Mouse (Mus musculus): ENCODE data around the gene Mapk9.

Gene Mapk9

DNA sequence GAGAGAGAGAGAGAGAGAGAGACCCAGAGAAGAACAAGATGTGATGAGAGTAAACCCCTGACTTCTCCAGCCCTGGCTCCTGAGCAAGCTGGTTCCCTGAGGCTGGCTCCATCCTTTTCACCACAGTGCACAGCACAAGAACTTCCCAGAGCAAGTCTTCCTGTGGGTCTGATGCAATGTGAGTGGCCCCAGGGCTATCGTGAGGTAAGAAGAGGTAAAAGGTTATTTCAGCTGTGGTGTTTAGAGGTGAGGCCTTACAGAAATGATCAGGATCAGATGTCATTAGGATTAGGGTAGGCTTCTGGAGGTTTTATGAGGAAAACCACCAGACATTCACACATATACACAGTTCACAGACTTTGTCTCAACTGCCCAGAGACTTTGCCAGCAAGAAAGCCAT lies 4.7 kb upstream of the Mapk9 start:
- no peak for DNase-seq

DNA sequence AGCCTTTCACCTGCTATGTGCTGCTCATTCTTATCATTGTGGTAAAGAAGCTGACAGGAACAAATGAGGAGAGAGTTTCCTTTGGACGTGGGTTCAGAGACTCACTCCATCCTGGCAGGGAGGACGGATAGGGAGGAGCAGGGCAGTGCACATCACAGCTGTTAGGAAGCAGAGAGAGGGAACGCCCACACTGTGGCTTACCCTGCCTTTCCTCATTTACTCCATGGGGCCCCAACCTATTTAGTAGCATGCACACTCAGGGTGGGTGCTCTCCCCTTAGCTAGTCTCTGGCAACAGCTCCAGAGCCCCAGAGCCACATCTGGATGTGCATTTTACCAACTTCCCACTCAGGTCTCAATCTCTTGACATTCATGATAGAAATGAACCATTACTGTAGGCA lies 3.8 kb upstream of the Mapk9 start:
- DNase-seq = no peak

DNA sequence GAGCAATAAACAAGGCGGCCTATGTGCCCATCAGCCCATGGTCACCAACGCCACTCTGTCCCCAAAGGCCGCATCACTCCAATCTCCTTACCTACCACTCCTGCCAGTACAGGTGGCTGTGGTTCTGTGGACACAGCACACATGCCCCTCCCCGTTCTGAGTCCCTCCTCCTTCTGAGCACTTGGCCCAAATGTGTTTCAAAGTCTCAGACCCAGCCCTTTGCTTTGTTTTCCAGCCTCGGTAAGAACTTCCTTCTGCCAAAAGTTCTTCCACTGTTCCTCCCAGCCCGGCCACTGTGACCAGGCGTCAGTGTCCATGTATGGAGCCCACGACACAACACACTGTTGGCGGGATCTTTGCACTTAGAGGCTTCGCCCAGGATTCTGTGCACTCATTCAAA lies 2.2 kb upstream of the Mapk9 start:
- no peak for DNase-seq

DNA sequence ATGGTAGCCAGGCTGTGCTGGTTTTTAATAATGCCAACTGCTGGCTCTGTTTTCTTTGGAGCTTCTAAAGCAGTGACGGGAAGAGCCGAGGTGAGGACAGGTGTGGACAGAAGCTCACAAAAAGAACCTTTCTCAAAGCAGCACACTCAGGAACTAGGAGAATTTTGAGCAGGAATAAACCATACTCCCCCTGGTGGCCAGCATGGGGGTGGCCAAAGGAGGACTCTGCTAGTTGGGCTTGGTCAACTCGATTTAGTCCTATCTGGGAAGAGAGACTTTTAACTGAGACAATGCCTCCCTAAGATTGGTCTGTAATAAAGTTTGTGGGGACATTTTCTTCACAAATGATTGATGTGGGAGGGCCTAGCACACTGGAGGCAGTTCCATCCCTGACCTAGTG lies 1.6 kb upstream of the Mapk9 start:
- peak; percentile 74 to 75 for DNase-seq

DNA sequence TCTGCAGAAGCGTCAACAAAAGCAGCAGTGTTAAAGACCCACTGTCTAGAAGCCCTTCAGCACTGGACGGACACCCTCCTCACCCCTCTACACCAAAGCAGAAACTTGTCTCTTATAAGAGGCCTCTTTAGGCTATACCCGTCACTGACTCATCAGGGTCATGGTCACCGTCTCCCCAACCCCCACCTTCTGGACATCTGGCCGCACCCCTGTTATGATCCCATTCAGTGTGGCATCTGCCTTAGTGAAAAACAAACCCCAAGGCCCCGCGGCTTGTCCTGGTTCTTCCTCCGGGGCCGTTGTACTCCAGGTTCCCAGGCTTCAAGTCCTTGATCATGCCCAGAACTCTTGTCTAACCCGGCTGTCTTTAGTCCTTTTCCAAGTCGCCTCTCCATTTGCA lies 593 bp upstream of the Mapk9 start:
- DNase-seq = no peak

DNA sequence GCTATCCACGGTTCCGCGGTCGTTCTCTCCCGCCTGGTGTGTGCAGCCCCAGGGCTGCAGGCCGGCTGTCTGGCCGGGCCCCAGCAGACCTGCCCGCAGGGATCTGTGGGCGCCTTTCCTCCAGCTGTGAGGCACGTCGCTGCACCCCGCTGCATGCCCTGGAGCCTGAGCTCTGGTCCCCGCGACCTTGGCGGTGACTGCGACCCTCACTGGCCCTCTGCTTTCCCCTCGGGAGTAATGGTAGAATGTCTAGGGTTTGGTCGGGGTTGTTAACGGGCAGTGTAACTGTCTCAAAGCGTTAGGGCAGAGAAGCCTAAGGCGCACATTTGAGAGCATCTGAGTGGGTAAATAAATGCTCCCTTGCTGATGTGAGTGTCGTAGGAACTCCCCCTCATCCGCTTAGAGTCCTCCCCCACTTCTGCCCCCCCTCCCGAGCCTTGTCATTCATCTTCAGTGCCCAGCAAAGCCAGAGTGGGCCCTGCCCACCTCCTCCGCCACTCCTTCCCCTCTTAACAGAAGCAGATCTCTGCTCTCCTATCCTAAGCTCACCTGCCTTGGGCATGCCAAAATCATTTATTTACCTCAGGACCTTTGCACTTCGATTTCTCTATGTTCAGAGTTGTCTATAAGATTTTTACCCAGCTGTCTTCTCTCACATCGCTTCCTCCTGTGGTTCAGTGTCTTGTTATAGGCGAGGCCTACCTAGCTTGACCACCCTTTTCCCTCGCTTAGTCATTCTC lies 690 bp downstream of the Mapk9 start:
- no peak for DNase-seq

DNA sequence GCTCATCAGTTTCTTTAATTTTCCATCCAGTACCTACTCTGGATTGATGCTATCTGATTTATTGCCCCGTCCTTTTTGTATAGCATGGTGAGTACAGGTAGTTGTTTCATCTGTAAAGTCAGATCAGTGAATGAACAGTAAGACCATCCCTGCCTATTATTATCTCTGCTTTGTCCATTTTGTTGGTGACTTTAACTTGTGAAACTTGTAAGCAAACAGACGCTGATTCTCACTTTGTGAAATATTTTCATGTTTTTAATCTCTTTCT lies 1.2 kb downstream of the Mapk9 start:
- no peak for DNase-seq

DNA sequence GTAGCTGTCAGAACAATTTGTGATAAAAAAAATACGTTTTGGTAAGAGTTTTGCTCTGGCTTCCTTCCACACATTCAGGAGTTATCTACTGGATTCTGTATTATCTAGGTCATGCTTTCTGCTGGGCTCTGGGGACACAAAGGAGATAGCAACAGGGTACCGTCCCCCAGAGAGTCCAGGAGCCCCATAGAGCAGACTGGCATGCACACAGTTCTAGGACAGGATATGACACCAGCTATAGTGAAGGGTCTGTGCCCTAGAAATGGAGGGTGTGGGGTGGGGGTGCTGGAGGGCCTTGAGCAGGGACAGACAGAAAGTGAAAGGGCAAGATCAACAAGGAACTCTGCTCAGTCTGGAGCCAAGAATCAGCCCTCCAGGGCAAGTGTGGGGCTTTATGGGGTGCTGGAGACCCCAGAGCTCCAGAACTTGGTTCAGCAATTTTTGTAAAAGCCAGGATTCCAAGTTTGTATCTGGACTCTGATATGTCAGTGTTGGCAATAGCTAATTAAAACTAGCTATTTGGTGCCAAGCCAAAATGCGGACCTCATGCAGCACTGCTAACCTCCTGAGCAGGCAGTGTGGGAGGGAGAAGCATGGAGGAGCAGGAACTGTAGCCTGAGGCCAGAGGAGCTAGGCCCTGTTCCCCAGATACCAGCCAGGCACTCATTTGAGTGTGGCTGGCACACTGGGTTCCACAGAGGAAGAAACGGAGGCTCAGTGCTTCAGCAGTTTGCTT lies 1.7 kb downstream of the Mapk9 start:
- peak; percentile 38 to 42 for DNase-seq

DNA sequence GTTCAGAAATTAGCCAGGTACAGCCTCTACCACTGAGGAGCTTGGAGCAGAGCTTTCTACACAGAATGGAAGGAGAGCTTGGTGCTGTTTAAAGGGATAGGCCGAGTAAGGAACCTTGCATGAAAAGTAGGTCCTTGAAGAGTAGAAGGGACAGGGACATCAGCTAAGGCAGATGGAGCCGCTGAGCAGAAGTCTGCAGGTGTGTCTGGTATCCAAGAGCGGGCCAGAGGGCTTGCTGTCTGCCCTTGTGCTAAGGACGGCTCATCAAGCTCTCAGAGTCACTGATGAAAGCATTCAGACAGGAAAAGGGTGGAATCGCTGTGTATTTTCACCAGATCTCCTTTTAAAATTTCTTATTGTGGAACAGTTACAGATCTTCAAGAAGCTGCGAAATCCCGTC lies 3.8 kb downstream of the Mapk9 start:
- peak in 1 of 2 experiments; percentile 27 for DNase-seq

DNA sequence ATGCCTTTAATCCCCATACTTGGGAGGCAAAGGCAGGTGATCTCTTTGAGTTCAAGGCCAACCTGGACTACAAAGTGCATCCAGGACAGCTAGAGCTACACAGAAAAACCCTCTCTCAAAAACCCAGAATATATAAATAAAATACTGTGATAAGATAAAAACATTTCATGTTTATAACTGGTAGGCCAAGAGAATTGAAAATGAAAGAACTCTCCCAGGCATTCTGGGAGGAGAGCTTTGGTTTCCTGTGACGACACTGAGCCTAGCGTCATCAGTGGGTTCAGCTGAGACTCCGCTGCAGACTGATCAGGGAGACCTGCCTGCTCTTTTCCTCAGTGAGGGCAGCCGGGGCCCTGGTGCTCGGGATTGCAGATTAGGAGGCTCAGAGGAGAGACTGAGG lies 8.6 kb downstream of the Mapk9 start:
- no peak for DNase-seq

DNA sequence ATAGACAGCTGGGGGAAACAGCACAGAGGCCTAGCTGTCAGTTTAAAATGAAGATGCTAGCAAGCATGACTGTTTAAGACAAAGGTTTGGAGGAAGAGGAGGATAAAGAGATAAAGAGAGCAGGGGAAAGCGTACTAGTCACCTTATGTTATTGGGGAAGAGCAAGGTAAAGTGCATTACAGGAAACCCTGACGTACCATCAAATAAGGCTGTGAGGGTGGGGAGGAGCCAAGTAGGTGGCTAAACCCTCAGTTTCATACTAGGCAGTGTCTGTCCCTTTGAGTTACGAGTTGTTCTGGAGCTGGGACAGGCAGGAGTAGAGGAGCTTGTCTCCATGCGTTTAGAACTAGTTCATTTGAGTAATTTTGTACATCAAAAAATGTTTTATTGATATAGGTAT lies 14.6 kb downstream of the Mapk9 start:
- no peak for DNase-seq

DNA sequence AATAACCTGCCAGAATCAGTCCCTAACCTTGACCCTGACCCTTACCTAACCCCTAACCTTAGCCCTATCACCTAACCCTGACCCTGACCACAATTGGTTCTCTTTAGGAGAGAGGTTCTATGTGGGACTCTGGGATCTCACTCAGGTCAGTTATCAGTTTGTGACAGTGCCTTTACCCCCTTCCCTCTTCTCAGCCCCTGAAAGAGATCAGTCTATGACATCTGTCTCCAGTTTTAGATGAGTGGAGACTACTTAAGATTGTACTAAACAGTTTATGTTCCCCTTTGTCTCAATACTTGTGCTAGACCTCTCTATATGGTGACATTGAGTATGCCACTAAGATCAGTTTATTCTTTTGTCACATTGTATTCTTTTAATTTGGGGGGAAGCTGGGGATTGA lies 17.4 kb downstream of the Mapk9 start:
- no peak for DNase-seq

DNA sequence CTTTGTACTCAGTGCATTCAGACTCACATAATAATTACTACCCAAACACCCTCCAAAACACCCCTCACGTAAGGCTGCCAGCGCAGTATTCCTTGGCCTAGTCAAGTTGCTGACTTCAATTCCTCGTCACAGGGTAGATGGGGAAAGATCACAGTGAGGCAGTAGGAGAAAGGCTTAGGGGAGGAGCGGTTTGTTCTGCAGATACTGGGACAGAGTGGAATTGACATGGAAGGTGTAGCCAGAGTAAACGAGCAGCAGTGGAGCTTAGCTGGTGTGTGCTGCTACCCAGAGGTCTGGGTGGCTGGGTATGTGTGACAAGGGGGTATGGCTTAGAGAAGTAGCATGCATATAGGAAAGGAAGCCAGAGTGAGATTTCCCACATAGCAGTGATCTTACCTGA lies 20.8 kb downstream of the Mapk9 start:
- no peak for DNase-seq

DNA sequence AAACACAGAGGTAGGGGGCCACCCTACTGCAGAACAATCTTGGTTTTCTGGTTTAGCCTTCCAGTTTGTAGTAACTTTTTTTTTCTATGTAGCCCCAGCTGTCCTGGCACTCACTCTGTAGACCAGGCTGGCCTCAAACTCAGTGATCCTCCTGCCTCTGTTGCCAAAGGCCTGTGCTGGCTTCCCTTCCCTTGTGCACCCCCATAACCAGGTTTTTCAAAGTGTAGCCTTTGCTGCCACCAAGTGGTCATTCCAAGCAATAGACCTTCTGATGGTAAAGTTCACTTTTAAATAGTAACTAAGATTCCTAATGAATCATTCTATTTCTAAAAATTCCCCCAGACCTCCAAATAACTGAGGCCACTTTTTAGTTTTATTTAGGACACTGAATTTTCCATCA lies 23.2 kb downstream of the Mapk9 start:
- DNase-seq = peak; percentile 62 to 67

DNA sequence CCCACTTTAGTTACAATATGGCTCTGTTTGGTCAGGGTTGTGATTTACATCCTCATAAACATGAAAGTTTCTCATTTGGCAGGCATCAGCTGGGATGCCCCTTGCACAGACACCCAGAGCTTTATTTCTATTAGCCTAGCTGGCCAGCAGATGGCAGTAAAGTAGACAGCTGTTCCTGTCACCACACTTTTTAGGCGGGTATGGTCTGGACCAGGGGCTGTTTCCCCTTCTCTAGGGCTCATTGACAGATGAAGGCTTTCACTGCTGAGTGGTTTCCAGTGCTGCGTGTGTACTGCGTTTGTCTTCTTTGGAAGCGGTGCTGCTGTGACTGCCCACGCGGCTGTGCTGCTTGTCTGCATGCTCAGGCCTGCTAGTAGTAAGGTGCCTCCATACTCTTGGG lies 25.4 kb downstream of the Mapk9 start:
- DNase-seq = peak; percentile 50 to 64

DNA sequence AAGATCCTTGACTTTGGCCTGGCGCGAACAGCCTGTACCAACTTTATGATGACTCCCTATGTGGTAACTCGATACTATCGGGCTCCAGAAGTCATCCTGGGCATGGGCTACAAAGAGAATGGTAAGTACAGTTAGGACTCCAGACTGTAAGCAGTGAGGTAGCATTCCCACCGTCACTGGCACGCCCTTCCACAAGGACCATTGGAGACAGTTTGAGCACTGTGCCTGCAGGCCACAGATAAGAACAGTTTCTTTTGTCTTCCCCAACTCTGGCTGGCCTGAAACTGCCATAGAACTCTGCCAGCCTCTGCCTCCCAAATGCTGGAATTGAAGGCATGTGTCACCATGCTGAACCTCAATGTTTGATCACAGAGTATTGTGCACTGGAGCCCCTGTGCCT lies 26.2 kb downstream of the Mapk9 start:
- DNase-seq = no peak

DNA sequence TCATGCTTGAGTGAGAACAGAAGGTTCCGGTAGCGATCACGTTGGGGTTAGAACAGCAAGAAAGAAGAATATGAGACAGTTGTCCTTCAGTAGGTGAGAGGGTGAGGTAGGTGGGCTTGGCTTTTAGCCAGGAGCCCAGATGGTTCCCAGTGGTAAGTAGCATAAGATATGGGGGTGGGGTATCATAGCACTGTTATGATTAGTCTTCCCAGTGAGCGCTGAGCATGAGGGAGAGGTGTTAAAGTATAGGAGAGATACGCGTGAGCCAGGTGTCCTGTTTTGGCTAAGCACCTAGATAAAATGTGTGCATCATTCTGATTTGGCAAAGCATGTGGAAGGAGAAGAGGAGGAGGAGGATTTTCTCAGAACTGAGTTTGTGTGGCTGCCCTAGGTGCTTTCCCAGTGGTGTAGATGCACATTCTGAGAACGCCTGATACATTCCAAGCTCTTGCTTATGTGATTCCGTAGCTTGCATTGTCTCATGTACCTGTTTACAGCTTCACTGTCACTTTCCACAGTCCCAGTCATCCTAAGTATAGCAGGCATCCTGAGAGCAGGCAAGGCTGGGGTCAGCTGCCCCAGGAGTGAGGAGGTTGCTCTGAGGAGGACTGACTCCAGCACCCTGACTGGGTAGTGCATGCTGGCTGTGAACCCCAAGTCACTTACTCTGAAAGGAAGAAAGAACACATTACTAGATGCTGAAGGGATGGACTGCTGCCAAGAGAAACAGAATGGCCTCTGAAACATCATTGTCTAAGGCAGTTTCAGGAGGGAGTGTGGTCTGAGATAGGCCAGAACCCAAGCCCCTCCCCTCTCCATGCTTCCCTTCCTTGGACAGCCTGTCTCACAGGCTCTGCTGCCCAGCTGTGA lies 30.6 kb downstream of the Mapk9 start:
- peak; percentile 40 to 57 for DNase-seq

DNA sequence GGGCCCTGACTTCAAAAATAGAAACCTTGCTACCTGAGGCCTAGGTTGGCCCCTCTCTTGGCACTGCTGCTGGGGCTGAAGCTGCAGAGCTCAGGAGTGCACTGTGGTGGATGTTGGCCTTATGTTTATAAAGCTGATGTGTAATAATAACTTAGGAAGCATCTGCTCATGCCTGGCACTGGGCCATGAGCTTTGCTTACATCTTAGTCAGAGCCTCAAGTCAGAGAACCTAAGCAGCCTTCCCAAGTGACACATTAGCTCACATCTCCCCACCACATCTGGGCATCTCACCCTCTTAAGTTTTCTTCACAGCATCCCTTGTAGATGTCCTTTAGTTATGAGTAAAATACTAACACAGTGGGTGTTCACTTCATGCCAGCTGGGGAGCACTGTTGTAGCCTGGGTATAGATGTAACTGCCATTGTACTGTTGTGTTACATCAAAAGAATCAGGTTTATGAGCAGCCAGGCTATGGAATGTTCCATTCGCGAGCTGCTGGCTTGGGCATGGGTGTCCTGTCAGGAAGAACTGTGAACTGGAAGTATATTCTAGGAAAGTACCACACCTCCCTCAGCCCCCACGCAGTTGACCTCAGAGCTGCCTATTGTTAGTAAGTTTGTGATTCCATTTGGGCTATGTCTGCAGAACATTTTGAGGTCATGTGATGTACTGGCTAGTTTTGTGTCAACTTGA lies 33.5 kb downstream of the Mapk9 start:
- no peak for DNase-seq

DNA sequence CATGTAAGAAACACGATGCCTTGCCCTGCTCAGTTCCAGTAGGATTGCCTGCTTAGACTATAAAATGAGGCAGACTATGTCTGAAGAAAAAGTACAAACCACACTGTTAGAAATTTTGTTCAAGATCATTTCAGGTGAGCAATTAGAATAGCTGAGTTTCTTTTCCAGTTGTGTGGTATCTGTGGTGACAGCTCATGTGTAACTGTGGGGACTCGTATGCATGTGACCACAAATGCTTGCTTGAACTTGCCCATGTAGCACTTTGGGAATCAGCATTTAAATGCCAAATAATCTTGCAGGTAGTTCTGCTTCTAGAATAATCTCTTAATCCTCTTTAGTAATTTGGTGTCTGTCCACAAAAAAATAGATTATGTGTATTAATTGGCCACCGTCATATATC lies 36.8 kb downstream of the Mapk9 start:
- no peak for DNase-seq

DNA sequence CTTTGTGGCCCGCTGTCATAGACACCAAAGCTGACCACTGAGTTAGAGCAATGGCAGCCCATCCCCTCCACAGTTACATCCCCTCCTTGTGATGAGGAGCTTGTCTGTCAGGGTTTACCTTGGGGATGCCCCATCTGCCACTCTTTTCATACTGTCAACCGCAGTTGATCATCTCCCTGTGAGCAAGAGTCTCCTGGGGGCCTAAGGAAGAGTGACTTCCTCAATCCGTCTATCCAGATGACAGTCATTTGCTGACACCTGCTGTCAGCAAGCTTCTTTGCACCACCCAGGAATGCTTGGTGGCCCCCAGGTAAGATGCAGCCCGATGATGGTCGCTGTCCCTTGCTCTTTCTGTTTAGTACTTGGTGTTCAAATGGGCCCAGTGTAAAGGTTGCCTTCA lies 41.9 kb downstream of the Mapk9 start:
- no peak for DNase-seq

DNA sequence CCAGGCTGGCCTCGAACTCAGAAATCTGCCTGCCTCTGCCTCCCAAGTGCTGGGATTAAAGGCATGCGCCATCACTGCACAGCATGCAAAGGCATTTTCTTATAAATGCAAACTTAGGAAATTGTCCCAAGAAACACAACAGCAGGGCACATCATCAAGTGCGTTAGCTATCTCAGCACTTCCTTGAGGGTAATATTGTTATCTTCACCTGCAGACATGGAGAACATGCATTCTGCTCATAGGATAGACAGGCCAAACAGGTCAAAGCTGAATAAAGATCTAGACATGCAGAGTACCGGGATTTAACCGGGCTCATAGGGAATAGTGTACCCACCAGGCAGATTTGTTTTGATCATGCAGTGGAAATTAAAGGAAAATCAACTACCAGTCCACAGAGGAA lies 45.4 kb downstream of the Mapk9 start:
- DNase-seq = no peak

DNA sequence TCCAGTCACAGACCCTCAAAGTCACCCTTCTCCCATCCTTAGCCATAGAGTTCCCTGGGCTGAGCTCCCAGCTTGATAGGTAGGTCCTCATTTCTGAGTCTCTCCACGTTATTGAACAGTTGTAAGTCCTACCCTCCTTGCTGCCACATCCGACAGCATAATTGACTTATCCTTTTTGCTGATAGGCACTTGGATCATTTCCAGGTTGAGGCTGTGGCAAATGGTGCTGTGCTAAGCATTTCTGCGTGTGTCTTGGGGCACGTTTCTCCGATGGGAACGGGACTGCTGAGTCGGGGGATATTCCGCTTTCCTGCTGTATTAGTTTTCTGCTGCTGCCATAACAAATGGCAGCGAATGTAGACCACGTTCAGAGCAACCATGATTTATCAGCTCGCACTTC lies 47.3 kb downstream of the Mapk9 start:
- DNase-seq = no peak

DNA sequence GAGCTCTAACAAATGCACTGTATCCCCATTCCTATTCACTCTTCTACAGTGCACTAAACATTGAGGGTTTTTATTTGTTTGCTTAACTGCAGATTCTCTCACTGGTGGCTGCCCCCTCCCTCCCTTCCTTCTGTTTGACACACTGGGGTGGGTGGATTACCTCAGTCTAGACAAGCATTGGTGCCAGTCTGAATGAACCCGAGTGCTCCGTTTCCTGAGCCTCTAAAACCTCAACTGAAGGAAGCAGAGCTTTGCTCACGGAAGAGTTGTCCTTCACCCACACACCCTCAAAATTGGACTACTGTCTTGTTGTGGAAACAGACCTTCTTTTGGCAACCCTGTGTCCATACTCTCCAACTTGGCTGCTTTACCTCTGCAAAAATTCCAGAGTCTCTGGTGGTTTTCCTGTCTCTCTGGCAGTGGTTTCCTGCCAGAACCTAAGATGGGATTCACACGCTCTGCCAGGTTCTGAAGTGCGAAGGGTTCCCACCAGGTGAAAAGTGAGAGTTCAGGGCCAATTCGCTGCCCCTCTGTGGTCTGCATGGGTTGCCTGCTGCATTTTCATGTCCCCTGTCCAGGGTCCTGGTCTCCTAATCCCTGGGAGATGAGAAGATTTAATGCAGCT lies 49.5 kb downstream of the Mapk9 start:
- no peak for DNase-seq
